Mouse (Mus musculus): ENCODE data around the gene Clca3b. TPM values are rescaled to one million over a fixed set of nuclear protein-coding genes. Genes with fewer than 3 reads are reported as not detected.

The Clca3b gene
- polyA plus RNA-seq, 1 experiment: 0.01 TPM

Other genes with a start within 250 kb of the Clca3b start
- gene Sh3glb1, start 129.0 kb downstream of the Clca3b start, polyA plus RNA-seq (2012; rRNA removed): 27.1 and 47.8 TPM in 2 replicates
- gene Clca3a1, start 88.4 kb downstream of the Clca3b start, polyA plus RNA-seq (2012; rRNA removed): 25.0 and 34.0 TPM in 2 replicates
- gene Clca3a2, start 29.9 kb downstream of the Clca3b start, polyA plus RNA-seq (2012; rRNA removed): 15.2 and 18.6 TPM in 2 replicates
- not detected in 2 replicates for gene Clca4b, start 83.2 kb upstream of the Clca3b start, polyA plus RNA-seq (2012; rRNA removed)
- gene Clca4a, start 125.7 kb upstream of the Clca3b start, polyA plus RNA-seq (2012; rRNA removed): 0.13 and 0.19 TPM in 2 replicates
- 0.18 and 0.21 TPM in 2 replicates for gene Clca1, start 183.4 kb upstream of the Clca3b start, polyA plus RNA-seq (2012; rRNA removed)